Mouse (Mus musculus): ENCODE results near the gene Mslnl. TPM values are rescaled to one million over a fixed set of nuclear protein-coding genes. Genes with fewer than 3 reads are reported as not detected.
"Not testable (repeated sequence)": the region's sequence is repeated elsewhere in the genome, so short reads cannot be mapped to it uniquely, and the experiment has no call there.

Mslnl gene
- polyA plus RNA-seq, 1 experiment from 2014 or later = not detected

GRCm38 (mm10) chr17:25721476-25721875 lies 14.4 kb upstream of the Mslnl start:
- Histone ChIP-seq H3K27me3 (peaks cover 16% of the 10 kb centered on the region), H3K4me2 (replicated peaks) (no peak overlapping the region), H3K4me1 (peaks cover 16% of the 10 kb centered on the region), H3K9me3 (no peaks in the 10 kb centered on the region), H3K9ac (replicated peaks) (no peak overlapping the region), H3K27ac (replicated peaks) (no peak overlapping the region), H3K4me3 (no peak overlapping the region), H3K36me3 (no peaks in the 10 kb centered on the region)
- ATAC-seq (replicated peaks) = no peak
- WGBS = 98% methylated on average over 5 of the region's 5 CpGs

GRCm38 (mm10) chr17:25723470-25723869 lies 12.4 kb upstream of the Mslnl start:
- ATAC-seq (replicated peaks) = no peak
- H3K4me2 ChIP-seq (replicated peaks) = no peak overlapping the region
- no peaks in the 10 kb centered on the region for H3K9me3 ChIP-seq
- H3K27me3 ChIP-seq = no peaks in the 10 kb centered on the region
- no peak overlapping the region for H3K9ac ChIP-seq (replicated peaks)
- no peak overlapping the region for H3K4me3 ChIP-seq
- H3K36me3 ChIP-seq = no peaks in the 10 kb centered on the region
- no peak overlapping the region for H3K27ac ChIP-seq (replicated peaks)
- H3K4me1 ChIP-seq = peaks cover 18% of the 10 kb centered on the region
- 94% methylated on average over 19 of the region's 19 CpGs for WGBS

- Histone ChIP-seq H3K9me3 (no peaks in the 10 kb centered on the region), H3K4me1 (peaks cover 23% of the 10 kb centered on the region), H3K36me3 (no peaks in the 10 kb centered on the region), H3K4me3 (no peak overlapping the region), H3K27me3 (no peaks in the 10 kb centered on the region), H3K27ac (replicated peaks) (no peak overlapping the region), H3K4me2 (replicated peaks) (no peak overlapping the region), H3K9ac (replicated peaks) (no peak overlapping the region)
- ATAC-seq (replicated peaks) = no peak
- WGBS = 75% methylated on average over 7 of the region's 7 CpGs
Measured at GRCm38 (mm10) chr17:25723919-25724318, 11.9 kb upstream of the Mslnl start.

GRCm38 (mm10) chr17:25725264-25725663 lies 10.6 kb upstream of the Mslnl start:
- Histone ChIP-seq H3K9ac (replicated peaks) (no peak overlapping the region), H3K4me3 (no peak overlapping the region), H3K27ac (replicated peaks) (no peak overlapping the region), H3K27me3 (no peaks in the 10 kb centered on the region), H3K36me3 (no peaks in the 10 kb centered on the region), H3K9me3 (no peaks in the 10 kb centered on the region), H3K4me2 (replicated peaks) (no peak overlapping the region), H3K4me1 (peaks cover 24% of the 10 kb centered on the region)
- ATAC-seq (replicated peaks) = no peak
- WGBS = 88% methylated on average over 6 of the region's 6 CpGs

- Histone ChIP-seq H3K4me3 (peak within 1 kb of the TSS; percentile 51), H3K9ac (replicated peaks) (peak within 1 kb of the TSS; percentile 58), H3K27me3 (no peaks in the 10 kb centered on the region), H3K4me1 (peaks cover 24% of the 10 kb centered on the region), H3K9me3 (no peaks in the 10 kb centered on the region), H3K4me2 (replicated peaks) (peak within 1 kb of the TSS; percentile 65), H3K27ac (replicated peaks) (no peak within 1 kb of the TSS), H3K36me3 (no peaks in the 10 kb centered on the region)
- peak; percentile 98 for ATAC-seq (replicated peaks)
- under 1% methylated on average over 37 of the region's 37 CpGs for WGBS
Measured at GRCm38 (mm10) chr17:25727265-25728008, 8.4 kb upstream of the Mslnl start, which contains the start of the genes Chtf18 and Rpusd1. Chtf18 (minus strand) TSS chr17:25727419. Rpusd1 (plus strand) TSS chr17:25727670.

- Histone ChIP-seq H3K4me2 (replicated peaks) (peak overlapping the region; percentile 65), H3K36me3 (no peaks in the 10 kb centered on the region), H3K27ac (replicated peaks) (no peak overlapping the region), H3K9ac (replicated peaks) (peak overlapping the region; percentile 58), H3K9me3 (no peaks in the 10 kb centered on the region), H3K4me3 (peak overlapping the region; percentile 51), H3K4me1 (peaks cover 24% of the 10 kb centered on the region), H3K27me3 (no peaks in the 10 kb centered on the region)
- ATAC-seq (replicated peaks) = peak; percentile 12; the same call in 1 of the 2 replicates
- WGBS = 20% methylated on average over 4 of the region's 4 CpGs
Measured at GRCm38 (mm10) chr17:25728009-25728270, 7.9 kb upstream of the Mslnl start.

GRCm38 (mm10) chr17:25732082-25732481 lies 3.8 kb upstream of the Mslnl start:
- Histone ChIP-seq H3K9ac (replicated peaks) (no peak overlapping the region), H3K9me3 (no peaks in the 10 kb centered on the region), H3K36me3 (no peaks in the 10 kb centered on the region), H3K4me2 (replicated peaks) (no peak overlapping the region), H3K27ac (replicated peaks) (no peak overlapping the region), H3K27me3 (no peaks in the 10 kb centered on the region), H3K4me3 (no peak overlapping the region), H3K4me1 (peaks cover 12% of the 10 kb centered on the region)
- ATAC-seq (replicated peaks) = no peak
- 14% methylated on average over 2 of the region's 2 CpGs for WGBS

- Histone ChIP-seq H3K36me3 (no peaks in the 10 kb centered on the region), H3K9me3 (no peaks in the 10 kb centered on the region), H3K4me1 (no peaks in the 10 kb centered on the region), H3K4me2 (replicated peaks) (no peak overlapping the region), H3K4me3 (no peak overlapping the region), H3K27me3 (no peaks in the 10 kb centered on the region), H3K27ac (replicated peaks) (no peak overlapping the region), H3K9ac (replicated peaks) (no peak overlapping the region)
- 88% methylated on average over 5 of the region's 5 CpGs for WGBS
- no peak for ATAC-seq (replicated peaks)
Measured at GRCm38 (mm10) chr17:25735246-25735645, 596 bp upstream of the Mslnl start.

GRCm38 (mm10) chr17:25738861-25739260 lies 3.0 kb downstream of the Mslnl start:
- WGBS = 80% methylated on average over 7 of the region's 7 CpGs
- H3K27ac ChIP-seq (replicated peaks) = no peak overlapping the region
- no peaks in the 10 kb centered on the region for H3K9me3 ChIP-seq
- H3K36me3 ChIP-seq = no peaks in the 10 kb centered on the region
- no peak for ATAC-seq (replicated peaks)
- no peaks in the 10 kb centered on the region for H3K27me3 ChIP-seq
- H3K4me3 ChIP-seq = no peak overlapping the region
- H3K4me2 ChIP-seq (replicated peaks) = no peak overlapping the region
- no peaks in the 10 kb centered on the region for H3K4me1 ChIP-seq
- no peak overlapping the region for H3K9ac ChIP-seq (replicated peaks)

- H3K27me3 ChIP-seq; ATAC-seq (replicated peaks); H3K27ac ChIP-seq (replicated peaks); H3K9me3 ChIP-seq; H3K4me2 ChIP-seq (replicated peaks); H3K4me1 ChIP-seq; H3K9ac ChIP-seq (replicated peaks); H3K4me3 ChIP-seq; H3K36me3 ChIP-seq: not testable (repeated sequence)
- 71% methylated on average over 12 of the region's 12 CpGs for WGBS
Measured at GRCm38 (mm10) chr17:25741471-25741870, 5.6 kb downstream of the Mslnl start.

- 92% methylated on average over 9 of the region's 9 CpGs for whole genome bisulfite sequencing
- no peak for ATAC-seq (replicated peaks)
- Histone ChIP-seq H3K9ac (replicated peaks) (no peak overlapping the region), H3K4me1 (no peaks in the 10 kb centered on the region), H3K4me2 (replicated peaks) (no peak overlapping the region), H3K27ac (replicated peaks) (no peak overlapping the region), H3K9me3 (no peaks in the 10 kb centered on the region), H3K27me3 (no peaks in the 10 kb centered on the region), H3K4me3 (no peak overlapping the region), H3K36me3 (no peaks in the 10 kb centered on the region)
Measured at GRCm38 (mm10) chr17:25743831-25744230, 8.0 kb downstream of the Mslnl start.

- no peaks in the 10 kb centered on the region for H3K9me3 ChIP-seq
- no peak for ATAC-seq (replicated peaks)
- no peaks in the 10 kb centered on the region for H3K36me3 ChIP-seq
- H3K27ac ChIP-seq (replicated peaks) = no peak overlapping the region
- no peak overlapping the region for H3K4me3 ChIP-seq
- no peaks in the 10 kb centered on the region for H3K27me3 ChIP-seq
- no peak overlapping the region for H3K9ac ChIP-seq (replicated peaks)
- 78% methylated on average over 9 of the region's 10 CpGs for WGBS
- no peak overlapping the region for H3K4me2 ChIP-seq (replicated peaks)
- no peaks in the 10 kb centered on the region for H3K4me1 ChIP-seq
Measured at GRCm38 (mm10) chr17:25744311-25744710, 8.5 kb downstream of the Mslnl start.

GRCm38 (mm10) chr17:25748238-25748637 lies 12.4 kb downstream of the Mslnl start:
- ATAC-seq (replicated peaks) = no peak
- no peak overlapping the region for H3K4me2 ChIP-seq (replicated peaks)
- H3K9me3 ChIP-seq = no peaks in the 10 kb centered on the region
- no peak overlapping the region for H3K27ac ChIP-seq (replicated peaks)
- WGBS = 94% methylated on average over 4 of the region's 4 CpGs
- no peak overlapping the region for H3K4me3 ChIP-seq
- H3K4me1 ChIP-seq = peaks cover 6% of the 10 kb centered on the region; the same call in 1 of the 2 replicates
- H3K9ac ChIP-seq (replicated peaks) = no peak overlapping the region
- no peaks in the 10 kb centered on the region for H3K27me3 ChIP-seq
- no peaks in the 10 kb centered on the region for H3K36me3 ChIP-seq
